Mouse (Mus musculus) megakaryocyte, embryonic 14.5 days (primary cell): ENCODE data around the gene Tacr2. TPM values are rescaled to one million over a fixed set of nuclear protein-coding genes. Genes with fewer than 3 reads are reported as not detected.

Experiments
- H3K27me3 ChIP-seq: replicated peaks from 2 replicates; pipeline ENCODE3; 2012; ENCODE audit warnings: inconsistent platforms
- H3K36me3 ChIP-seq: replicated peaks from 2 replicates; pipeline ENCODE3; 2012; ENCODE audit warnings: low read length, inconsistent platforms, mixed read lengths
- H3K4me1 ChIP-seq: 2 replicates; pipeline ENCODE4 v1.6.1; 2012; ENCODE audit warnings: inconsistent platforms
- H3K4me3 ChIP-seq: replicated peaks from 2 replicates; pipeline ENCODE3; 2012; ENCODE audit warnings: moderate library complexity, mild to moderate bottlenecking, inconsistent platforms
- H3K9me3 ChIP-seq: 2 replicates; pipeline ENCODE4 v1.6.1; 2012; ENCODE audit warnings: inconsistent platforms
- FLI1 ChIP-seq: IDR thresholded peaks from 2 replicates; pipeline ENCODE4 v1.6.1; 2012; ENCODE audit warnings: low read length, inconsistent platforms, mixed read lengths
- GATA1 ChIP-seq: IDR thresholded peaks from 3 replicates; pipeline ENCODE4 v1.6.1; 2012; ENCODE audit warnings: mixed read lengths, low read length, inconsistent platforms, borderline replicate concordance
- polyA plus RNA-seq: library from polyadenylated mRNA; stranded (reverse); fragments of >175 nt; gene quantifications from 2 replicates; pipeline ENCODE4 v1.2.3, GENCODE M21; 2012; ENCODE audit warnings: low replicate concordance; ENCODE audit not compliant: insufficient read depth

The Tacr2 gene
- polyA plus RNA-seq, 1 experiment: not detected

DNA sequence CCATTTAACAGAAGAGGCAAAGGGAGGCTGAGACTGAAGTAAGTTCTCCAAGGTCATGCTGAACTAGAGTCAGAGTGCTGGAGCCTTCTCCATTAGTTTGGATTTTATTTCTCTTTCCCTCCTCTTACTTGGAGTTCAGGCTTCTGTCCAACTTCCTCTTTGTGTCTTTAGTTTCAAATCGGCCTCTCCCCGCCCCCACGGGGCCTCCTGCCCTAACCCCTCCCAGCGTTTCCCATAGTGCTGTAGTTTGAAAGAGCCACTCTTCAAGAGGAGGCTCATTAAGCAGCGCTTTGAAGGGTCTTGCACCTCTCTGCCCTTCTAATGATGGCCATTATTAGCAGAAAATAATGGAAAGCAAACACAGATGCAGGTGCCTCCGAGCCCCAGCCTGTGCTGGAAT lies 59.2 kb downstream of the Tacr2 start:
- Histone ChIP-seq H3K4me1 (peaks cover 73% of the 10 kb centered on the region), H3K9me3 (peaks cover 7% of the 10 kb centered on the region), H3K36me3 (peaks cover 94% of the 10 kb centered on the region), H3K27me3 (no peaks in the 10 kb centered on the region), H3K4me3 (peak overlapping the region; percentile 48)
- TF ChIP-seq FLI1 (no peak), GATA1 (no peak)

DNA sequence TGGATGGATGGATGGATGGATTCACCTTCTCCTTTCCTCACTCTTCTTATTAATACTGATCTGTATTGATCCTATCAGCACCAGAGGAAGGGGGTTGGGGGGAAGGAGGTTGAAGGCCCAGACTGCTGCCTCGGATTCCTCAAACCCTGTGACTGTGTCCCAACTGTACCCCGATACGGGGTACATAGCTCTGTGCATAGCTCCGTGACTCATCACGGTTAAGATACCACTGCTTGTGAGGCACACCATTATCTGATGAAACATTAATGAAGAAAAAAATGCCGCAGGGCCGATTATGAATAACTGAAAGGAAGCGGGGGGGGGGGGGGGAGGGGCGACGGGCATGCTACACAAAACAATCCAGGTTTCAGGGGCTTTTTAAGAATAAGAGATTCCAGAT lies 60.9 kb downstream of the Tacr2 start:
- H3K27me3 ChIP-seq: no peaks in the 10 kb centered on the region
- H3K4me3 ChIP-seq: no peak overlapping the region
- H3K36me3 ChIP-seq: peaks cover 94% of the 10 kb centered on the region
- peaks cover 73% of the 10 kb centered on the region for H3K4me1 ChIP-seq
- TF ChIP-seq GATA1: no peak
- no peak for TF ChIP-seq FLI1
- H3K9me3 ChIP-seq: peaks cover 7% of the 10 kb centered on the region

DNA sequence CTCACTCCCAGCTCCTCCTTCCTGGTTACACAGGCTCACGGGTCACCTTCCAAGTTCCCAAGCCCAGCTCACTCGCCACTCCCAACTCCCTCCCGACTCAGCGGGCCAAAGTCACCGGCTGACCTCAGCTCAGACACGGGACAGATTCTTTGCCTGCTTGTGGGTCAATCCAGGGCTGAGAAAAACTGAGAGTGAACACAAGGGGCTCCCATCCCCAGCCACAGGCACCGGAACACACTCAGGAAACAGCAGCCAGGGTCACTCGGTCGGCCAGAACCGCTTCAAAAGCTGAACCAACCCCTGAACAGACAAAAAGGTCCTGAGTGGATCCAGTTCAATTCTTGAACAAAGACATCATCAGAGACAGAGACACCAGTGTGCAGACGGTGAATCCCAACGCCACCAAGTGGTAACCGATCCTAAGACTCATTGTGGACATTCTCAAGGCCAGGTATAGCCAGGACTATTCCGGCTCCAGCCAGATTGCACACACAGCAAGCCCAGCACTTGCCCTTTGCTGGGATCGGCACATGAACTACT lies 61.7 kb downstream of the Tacr2 start:
- Histone ChIP-seq H3K4me3 (no peak overlapping the region), H3K27me3 (no peaks in the 10 kb centered on the region), H3K9me3 (no peaks in the 10 kb centered on the region), H3K36me3 (peaks cover 94% of the 10 kb centered on the region), H3K4me1 (peaks cover 75% of the 10 kb centered on the region)
- TF ChIP-seq FLI1 (no peak), GATA1 (no peak)

Other genes with a start within 250 kb of the Tacr2 start
- gene Neurog3, start 119.3 kb upstream of the Tacr2 start, polyA plus RNA-seq: not detected in 2 replicates
- gene Fam241b, start 108.5 kb upstream of the Tacr2 start, polyA plus RNA-seq: 0.30 TPM in 1 of 2 replicates, not detected in the other
- gene Tspan15, start 21.2 kb upstream of the Tacr2 start, polyA plus RNA-seq: not detected in 2 replicates
- gene Hk1, start 127.5 kb downstream of the Tacr2 start, polyA plus RNA-seq: 509 and 816 TPM in 2 replicates
- gene Hkdc1, start 170.1 kb downstream of the Tacr2 start, polyA plus RNA-seq: not detected in 2 replicates
- gene 4930507D05Rik, start 197.1 kb downstream of the Tacr2 start, polyA plus RNA-seq: not detected in 2 replicates
- 10.9 TPM in 2 replicates for gene Supv3l1, start 197.3 kb downstream of the Tacr2 start, polyA plus RNA-seq
- 1.1 and 8.9 TPM in 2 replicates for gene Vps26a, start 234.4 kb downstream of the Tacr2 start, polyA plus RNA-seq